Mouse (Mus musculus): ENCODE results near the gene Rexo5.

DNA sequence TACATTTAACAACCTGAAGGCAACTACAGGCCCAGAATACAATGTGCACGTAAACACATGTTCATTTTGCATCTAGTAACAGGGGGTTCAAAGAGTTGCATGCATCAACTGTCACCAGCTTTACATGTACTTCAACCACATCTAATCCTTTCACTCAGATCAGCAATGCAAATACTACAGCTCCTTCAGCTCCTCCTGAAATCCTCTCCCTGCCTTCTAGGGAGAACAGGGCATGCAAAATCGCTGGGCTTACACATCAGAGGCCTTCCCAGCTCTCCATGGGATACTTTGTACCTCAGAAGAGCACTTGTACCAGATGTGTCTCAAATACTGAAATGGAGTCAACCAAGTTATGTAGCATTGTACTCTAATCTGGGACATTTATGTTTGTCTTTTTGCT is 79.2 kb downstream of the Rexo5 start:
- TF ChIP-seq CTCF (IDR thresholded peaks at IDR 0.05; ENCODE audit: low read depth) (no peak), EP300 (IDR thresholded peaks at IDR 0.05; ENCODE audit: low read depth) (no peak)

Data from heart, postnatal 0 days (tissue).